Mouse (Mus musculus): ENCODE measurements around the gene Smarca1. TPM values are rescaled to one million over a fixed set of nuclear protein-coding genes. Genes with fewer than 3 reads are reported as not detected.
A peak's percentile ranks its signal among the peaks of the same experiment; 100 is the strongest.

The Smarca1 gene
- polyA plus RNA-seq (2015; fragmentation: Nextera tagmentation; extraction: Ambion mirVana) = 30.9 and 33.6 TPM in 2 replicates

- Histone ChIP-seq H3K4me1 (replicated peaks) (no peaks in the 10 kb centered on the region), H3K9ac (peak within 1 kb of the TSS; percentile 58), H3K36me3 (no peaks in the 10 kb centered on the region), H3K27me3 (no peaks in the 10 kb centered on the region), H3K4me2 (peak within 1 kb of the TSS; percentile 59), H3K4me3 (peak within 1 kb of the TSS; percentile 54), H3K27ac (replicated peaks) (peak within 1 kb of the TSS; percentile 87), H3K9me3 (no peaks in the 10 kb centered on the region)
- peak; percentile 82 for ATAC-seq (ENCODE audit: low FRiP score, low read depth)
- WGBS = 26% methylated on average over 14 of the region's 17 CpGs
Observed at GRCm38 (mm10) chrX:47892431-47893024, at the start of gene Smarca1. Smarca1 (minus strand) TSS chrX:47892974.

GRCm38 (mm10) chrX:47937740-47938139 is 45.0 kb upstream of the Smarca1 start:
- no peaks in the 10 kb centered on the region for H3K27me3 ChIP-seq
- H3K4me1 ChIP-seq (replicated peaks) = no peaks in the 10 kb centered on the region
- ATAC-seq (ENCODE audit: low FRiP score, low read depth) = no peak
- H3K27ac ChIP-seq (replicated peaks) = no peak overlapping the region
- no peaks in the 10 kb centered on the region for H3K9me3 ChIP-seq
- no peaks in the 10 kb centered on the region for H3K36me3 ChIP-seq
- no peak overlapping the region for H3K4me2 ChIP-seq
- H3K9ac ChIP-seq = no peak overlapping the region
- WGBS = 18% methylated on average over 2 of the region's 2 CpGs
- H3K4me3 ChIP-seq = no peak overlapping the region

- Histone ChIP-seq H3K36me3 (peaks cover 2% of the 10 kb centered on the region; the same call in 1 of the 2 replicates), H3K4me3 (no peak overlapping the region), H3K9ac (no peak overlapping the region), H3K4me1 (replicated peaks) (no peaks in the 10 kb centered on the region), H3K27me3 (no peaks in the 10 kb centered on the region), H3K27ac (replicated peaks) (no peak overlapping the region), H3K4me2 (no peak overlapping the region), H3K9me3 (no peaks in the 10 kb centered on the region)
- ATAC-seq (ENCODE audit: low FRiP score, low read depth) = no peak
- 56% methylated on average over 5 of the region's 5 CpGs for WGBS
Observed at GRCm38 (mm10) chrX:47936885-47937284, 44.1 kb upstream of the Smarca1 start.

- Histone ChIP-seq H3K27ac (replicated peaks) (no peak overlapping the region), H3K4me2 (no peak overlapping the region), H3K4me3 (no peak overlapping the region), H3K9ac (no peak overlapping the region), H3K27me3 (no peaks in the 10 kb centered on the region), H3K36me3 (peaks cover 9% of the 10 kb centered on the region; the same call in 1 of the 2 replicates), H3K4me1 (replicated peaks) (no peaks in the 10 kb centered on the region), H3K9me3 (no peaks in the 10 kb centered on the region)
- no peak for ATAC-seq (ENCODE audit: low FRiP score, low read depth)
- 92% methylated on average over 11 of the region's 11 CpGs for WGBS
Observed at GRCm38 (mm10) chrX:47934352-47934751, 41.6 kb upstream of the Smarca1 start.

- H3K4me3 ChIP-seq = no peak overlapping the region
- ATAC-seq (ENCODE audit: low FRiP score, low read depth) = no peak
- no peaks in the 10 kb centered on the region for H3K9me3 ChIP-seq
- no peaks in the 10 kb centered on the region for H3K4me1 ChIP-seq (replicated peaks)
- 84% methylated on average over 3 of the region's 3 CpGs for WGBS
- no peak overlapping the region for H3K27ac ChIP-seq (replicated peaks)
- H3K4me2 ChIP-seq = no peak overlapping the region
- H3K36me3 ChIP-seq = peaks cover 9% of the 10 kb centered on the region; the same call in 1 of the 2 replicates
- no peak overlapping the region for H3K9ac ChIP-seq
- no peaks in the 10 kb centered on the region for H3K27me3 ChIP-seq
Observed at GRCm38 (mm10) chrX:47930449-47930848, 37.7 kb upstream of the Smarca1 start.

GRCm38 (mm10) chrX:47927981-47928380 is 35.2 kb upstream of the Smarca1 start:
- no peak overlapping the region for H3K27ac ChIP-seq (replicated peaks)
- H3K4me3 ChIP-seq = no peak overlapping the region
- H3K36me3 ChIP-seq = peaks cover 9% of the 10 kb centered on the region; the same call in 1 of the 2 replicates
- no peaks in the 10 kb centered on the region for H3K27me3 ChIP-seq
- 67% methylated on average over 3 of the region's 3 CpGs for WGBS
- H3K4me1 ChIP-seq (replicated peaks) = no peaks in the 10 kb centered on the region
- no peaks in the 10 kb centered on the region for H3K9me3 ChIP-seq
- no peak overlapping the region for H3K4me2 ChIP-seq
- no peak for ATAC-seq (ENCODE audit: low FRiP score, low read depth)
- no peak overlapping the region for H3K9ac ChIP-seq

- ATAC-seq (ENCODE audit: low FRiP score, low read depth) = no peak
- no peaks in the 10 kb centered on the region for H3K9me3 ChIP-seq
- H3K4me3 ChIP-seq = no peak overlapping the region
- H3K27ac ChIP-seq (replicated peaks) = no peak overlapping the region
- H3K27me3 ChIP-seq = no peaks in the 10 kb centered on the region
- 87% methylated on average over 5 of the region's 5 CpGs for WGBS
- no peak overlapping the region for H3K9ac ChIP-seq
- H3K4me1 ChIP-seq (replicated peaks) = no peaks in the 10 kb centered on the region
- H3K36me3 ChIP-seq = no peaks in the 10 kb centered on the region
- H3K4me2 ChIP-seq = no peak overlapping the region
Observed at GRCm38 (mm10) chrX:47920541-47920940, 27.8 kb upstream of the Smarca1 start.

GRCm38 (mm10) chrX:47916831-47917230 is 24.1 kb upstream of the Smarca1 start:
- Histone ChIP-seq H3K36me3 (no peaks in the 10 kb centered on the region), H3K27ac (replicated peaks) (no peak overlapping the region), H3K9me3 (no peaks in the 10 kb centered on the region), H3K4me3 (no peak overlapping the region), H3K4me2 (no peak overlapping the region), H3K27me3 (no peaks in the 10 kb centered on the region), H3K4me1 (replicated peaks) (0 out of 2 replicates have a peak, but pooled peaks cover 6% of the 10 kb centered on the region), H3K9ac (no peak overlapping the region)
- no peak for ATAC-seq (ENCODE audit: low FRiP score, low read depth)
- 88% methylated on average over 1 of the region's 1 CpGs for WGBS

- Histone ChIP-seq H3K4me1 (replicated peaks) (0 out of 2 replicates have a peak, but pooled peaks cover 6% of the 10 kb centered on the region), H3K27ac (replicated peaks) (no peak overlapping the region), H3K4me2 (peak overlapping the region; percentile 60), H3K4me3 (peak overlapping the region; percentile 75; the same call in 1 of the 2 replicates), H3K9me3 (no peaks in the 10 kb centered on the region), H3K27me3 (no peaks in the 10 kb centered on the region), H3K9ac (no peak overlapping the region), H3K36me3 (no peaks in the 10 kb centered on the region)
- ATAC-seq (ENCODE audit: low FRiP score, low read depth) = no peak
- WGBS = 74% methylated on average over 7 of the region's 7 CpGs
Observed at GRCm38 (mm10) chrX:47913543-47913938, 20.8 kb upstream of the Smarca1 start.

GRCm38 (mm10) chrX:47912904-47913542 is 20.2 kb upstream of the Smarca1 start:
- Histone ChIP-seq H3K27ac (replicated peaks) (no peak overlapping the region), H3K27me3 (no peaks in the 10 kb centered on the region), H3K4me2 (peak overlapping the region; percentile 60), H3K4me1 (replicated peaks) (0 out of 2 replicates have a peak, but pooled peaks cover 6% of the 10 kb centered on the region), H3K4me3 (peak overlapping the region; percentile 75), H3K36me3 (no peaks in the 10 kb centered on the region), H3K9me3 (no peaks in the 10 kb centered on the region), H3K9ac (peak overlapping the region; percentile 84)
- 21% methylated on average over 8 of the region's 8 CpGs for WGBS
- ATAC-seq (ENCODE audit: low FRiP score, low read depth) = no peak

GRCm38 (mm10) chrX:47912306-47912792 is 19.6 kb upstream of the Smarca1 start, which contains the start of gene Ocrl:
Ocrl (plus strand) TSS chrX:47912387.
- Histone ChIP-seq H3K27me3 (no peaks in the 10 kb centered on the region), H3K9me3 (no peaks in the 10 kb centered on the region), H3K27ac (replicated peaks) (peak within 1 kb of the TSS; percentile 87), H3K36me3 (no peaks in the 10 kb centered on the region), H3K4me3 (peak within 1 kb of the TSS; percentile 75), H3K4me2 (peak within 1 kb of the TSS; percentile 60), H3K9ac (peak within 1 kb of the TSS; percentile 84), H3K4me1 (replicated peaks) (0 out of 2 replicates have a peak, but pooled peaks cover 6% of the 10 kb centered on the region)
- WGBS = 16% methylated on average over 28 of the region's 35 CpGs
- ATAC-seq (ENCODE audit: low FRiP score, low read depth) = peak; percentile 93

GRCm38 (mm10) chrX:47891907-47892430 is 805 bp downstream of the Smarca1 start:
- peak overlapping the region; percentile 59 for H3K4me2 ChIP-seq
- H3K27ac ChIP-seq (replicated peaks) = peak overlapping the region; percentile 87
- H3K36me3 ChIP-seq = no peaks in the 10 kb centered on the region
- H3K27me3 ChIP-seq = no peaks in the 10 kb centered on the region
- H3K4me3 ChIP-seq = peak overlapping the region; percentile 54
- H3K9me3 ChIP-seq = no peaks in the 10 kb centered on the region
- no peaks in the 10 kb centered on the region for H3K4me1 ChIP-seq (replicated peaks)
- 25% methylated on average over 17 of the region's 36 CpGs for WGBS
- peak overlapping the region; percentile 58 for H3K9ac ChIP-seq
- peak; percentile 91 for ATAC-seq (ENCODE audit: low FRiP score, low read depth)
